Mouse (Mus musculus) myocyte (in vitro differentiated cells): ENCODE measurements around the gene 4930579F01Rik.

Experiments used
- CEBPB ChIP-seq: IDR thresholded peaks from 2 replicates; pipeline ENCODE4 v1.6.1; 2011; ENCODE audit warnings: mild to moderate bottlenecking, moderate library complexity; ENCODE audit not compliant: poor library complexity, insufficient read depth, severe bottlenecking
- E2F4 ChIP-seq: IDR thresholded peaks from one replicate; pipeline ENCODE4 v1.6.1; 2011; ENCODE audit warnings: mild to moderate bottlenecking, control low read depth, moderate library complexity; ENCODE audit not compliant: insufficient read depth
- MAX ChIP-seq: IDR thresholded peaks from one replicate; pipeline ENCODE4 v1.6.1; 2011; ENCODE audit warnings: low read depth, mild to moderate bottlenecking, control low read depth
- MYOD1 ChIP-seq, 3 experiments: IDR thresholded peaks; one replicate each; pipeline ENCODE4 v1.6.1; 2011; ENCODE audit warnings: control low read depth in 2 of 3, low read depth in 2 of 3, mild to moderate bottlenecking in 2 of 3, moderate library complexity in 1 of 3; ENCODE audit not compliant: insufficient read length in 2 of 3, control insufficient read depth in 1 of 3
- MYOG ChIP-seq, 3 experiments: IDR thresholded peaks; one replicate each; pipeline ENCODE4 v1.6.1; 2011; ENCODE audit warnings: control low read depth in 2 of 3, low read depth in 2 of 3, mild to moderate bottlenecking in 2 of 3; ENCODE audit not compliant: insufficient read length in 2 of 3, control insufficient read depth in 1 of 3, insufficient read depth in 1 of 3
- POLR2A ChIP-seq: IDR thresholded peaks from one replicate; pipeline ENCODE4 v1.6.1; 2011; ENCODE audit warnings: low read depth, mild to moderate bottlenecking, control low read depth, moderate library complexity; ENCODE audit not compliant: insufficient read length
- POLR2AphosphoS2 ChIP-seq: IDR thresholded peaks from one replicate; pipeline ENCODE4 v1.6.1; 2011; ENCODE audit warnings: low read depth, control low read depth; ENCODE audit not compliant: insufficient read length
- REST ChIP-seq: IDR thresholded peaks from one replicate; pipeline ENCODE4 v1.6.1; 2011; ENCODE audit warnings: mild to moderate bottlenecking, control low read depth, moderate library complexity; ENCODE audit not compliant: insufficient read depth, insufficient read length
- USF1 ChIP-seq: IDR thresholded peaks from one replicate; pipeline ENCODE4 v1.6.1; 2011; ENCODE audit warnings: low read depth, mild to moderate bottlenecking, control low read depth, moderate library complexity

- TF ChIP-seq POLR2A (no peak), MAX (no peak), E2F4 (no peak), MYOG (IDR thresholded peaks at IDR 0.05; ENCODE audit: control insufficient read depth in 1 of 3, insufficient read depth in 1 of 3, insufficient read length in 2 of 3, low read depth in 2 of 3) (no peak), REST (no peak), MYOD1 (IDR thresholded peaks at IDR 0.05; ENCODE audit: control insufficient read depth in 1 of 3, insufficient read length in 2 of 3, low read depth in 2 of 3) (no peak), USF1 (no peak), CEBPB (no peak), POLR2AphosphoS2 (no peak)
Observed at GRCm38 (mm10) chr3:138161623-138162022, 32.0 kb downstream of the 4930579F01Rik start.
